Mouse (Mus musculus) lung, postnatal 10 days (tissue): ENCODE data around the gene 4921511M17Rik.
"Not testable (repeated sequence)": the region's sequence is repeated elsewhere in the genome, so short reads cannot be mapped to it uniquely, and the experiment has no call there.

Source experiments
- DNase-seq: peaks from one replicate; pipeline ENCODE4 v3.0.0; 2021

The 4921511M17Rik gene

GRCm38 (mm10) chrX:154033727-154034126 lies at the start of gene 4921511M17Rik:
TSS of gene 4921511M17Rik (minus strand) at chrX:154033827.
- DNase-seq = not testable (repeated sequence)

- DNase-seq = not testable (repeated sequence)
These were observed 21.3 kb upstream of the 4921511M17Rik start, which contains the start of gene Gm10057 for GRCm38 (mm10) chrX:154054939-154055338. TSS of gene Gm10057 (minus strand) at chrX:154055039.

DNA sequence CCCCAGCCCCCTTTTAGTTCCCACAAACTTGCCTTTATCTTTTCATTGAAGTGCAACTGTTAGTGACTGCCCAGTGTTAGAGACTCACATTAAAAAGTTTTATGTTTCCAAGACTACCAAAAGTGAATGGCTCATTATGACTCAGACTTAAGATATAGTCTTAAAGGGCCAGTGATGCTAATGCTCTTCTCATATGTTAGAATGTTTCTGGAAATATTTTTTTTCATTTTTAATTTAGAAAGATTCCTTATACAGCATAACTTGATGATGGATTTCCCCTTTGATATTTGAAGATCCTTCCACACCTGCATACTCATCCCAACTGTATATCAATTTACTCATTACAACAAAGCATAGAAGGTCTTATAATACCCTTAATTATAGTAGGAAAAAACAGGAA lies 21.1 kb downstream of the 4921511M17Rik start, which contains the start of gene Samt1:
Gene Samt1, minus strand, starts transcription at position 101 of the 400 bp plus-strand sequence.
- not testable (repeated sequence) for DNase-seq

GRCm38 (mm10) chrX:153976914-153977313 lies 56.7 kb downstream of the 4921511M17Rik start:
- not testable (repeated sequence) for DNase-seq

GRCm38 (mm10) chrX:153976467-153976866 lies 57.2 kb downstream of the 4921511M17Rik start:
- DNase-seq = not testable (repeated sequence)

DNA sequence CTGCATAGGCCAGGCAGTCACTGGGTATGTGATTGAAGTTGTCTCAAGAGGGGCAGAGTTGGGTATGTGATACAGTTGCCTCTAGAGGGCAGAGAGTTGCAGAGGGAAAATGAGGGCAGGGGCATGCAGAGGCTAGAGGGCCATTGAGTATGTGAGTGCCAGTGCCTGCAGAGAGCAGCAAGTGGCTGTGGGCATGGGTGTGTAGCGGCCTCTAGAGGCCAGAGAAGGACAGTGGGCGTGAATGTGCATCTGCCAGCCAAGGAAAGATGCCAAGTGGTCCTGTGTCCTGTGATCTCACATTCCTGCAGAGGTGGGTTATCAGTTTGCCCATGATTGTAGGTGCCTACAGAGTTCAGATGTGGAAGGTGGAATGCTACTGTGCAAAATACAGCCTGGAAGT lies 59.2 kb downstream of the 4921511M17Rik start:
- DNase-seq = no peak
